Mouse (Mus musculus) B cell, adult 67 days (primary cell): ENCODE results near the gene Trove2. TPM values are rescaled to one million over a fixed set of nuclear protein-coding genes. Genes with fewer than 3 reads are reported as not detected.

Experiments used
- total RNA-seq, 2 experiments: library from RNA; stranded (reverse); gene quantifications; 4 replicates each; pipeline ENCODE4 v1.2.4; 2023

The Trove2 gene
- total RNA-seq: 1 to 10 TPM; 2.4 to 3.2 TPM

DNA sequence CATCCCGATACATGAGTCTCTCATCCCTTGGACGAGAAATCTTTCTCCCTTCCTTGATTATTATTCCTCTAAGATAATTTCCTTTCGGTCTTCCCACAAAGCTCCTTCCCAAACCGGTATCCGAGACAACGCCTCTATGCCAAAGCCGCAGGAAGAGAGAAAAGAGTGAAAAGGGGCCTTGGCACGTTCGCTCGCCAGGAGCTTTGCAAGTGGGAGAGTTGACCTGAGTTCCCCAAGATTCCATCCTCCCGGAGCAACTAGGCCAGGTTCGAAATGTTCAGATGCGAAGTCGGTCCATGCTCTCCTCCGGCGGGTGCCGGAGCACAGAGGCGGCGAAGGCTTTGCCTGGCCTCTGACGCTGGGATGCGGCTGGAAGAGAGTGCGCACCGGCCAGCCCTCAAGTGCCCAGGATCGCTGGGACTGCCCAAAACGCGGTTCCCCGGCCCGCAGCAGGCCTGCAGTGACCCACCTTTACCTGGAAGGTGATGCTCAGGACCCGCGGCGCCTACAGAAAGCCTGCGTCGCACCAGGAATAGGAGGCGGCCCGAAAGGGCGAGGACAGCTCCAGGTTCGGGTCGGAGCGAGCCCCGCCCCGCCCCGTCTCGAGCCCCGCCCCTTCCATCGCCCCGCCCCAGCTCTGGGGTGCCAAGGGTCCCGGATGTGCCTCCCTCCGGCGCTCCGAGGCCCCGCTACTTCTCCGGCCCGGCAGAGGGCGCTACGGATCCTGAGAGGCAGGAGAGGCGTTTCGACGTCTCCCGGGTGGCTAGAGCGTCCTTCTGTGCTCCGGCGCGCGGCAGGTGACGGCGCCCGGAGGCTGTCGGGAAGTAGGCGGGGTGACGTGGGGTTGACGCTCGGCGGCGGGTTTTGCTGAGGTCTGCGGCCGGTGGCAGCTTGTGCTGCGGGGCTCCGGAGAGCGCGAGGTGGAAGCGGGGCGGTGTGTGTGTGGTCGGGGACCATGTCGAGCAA is at the start of gene Trove2, which contains the start of gene Uchl5:
Gene Trove2, minus strand, starts transcription at position 623 of the 966 bp plus-strand sequence.
Gene Uchl5, plus strand, starts transcription at position 827 of the 966 bp plus-strand sequence.

DNA sequence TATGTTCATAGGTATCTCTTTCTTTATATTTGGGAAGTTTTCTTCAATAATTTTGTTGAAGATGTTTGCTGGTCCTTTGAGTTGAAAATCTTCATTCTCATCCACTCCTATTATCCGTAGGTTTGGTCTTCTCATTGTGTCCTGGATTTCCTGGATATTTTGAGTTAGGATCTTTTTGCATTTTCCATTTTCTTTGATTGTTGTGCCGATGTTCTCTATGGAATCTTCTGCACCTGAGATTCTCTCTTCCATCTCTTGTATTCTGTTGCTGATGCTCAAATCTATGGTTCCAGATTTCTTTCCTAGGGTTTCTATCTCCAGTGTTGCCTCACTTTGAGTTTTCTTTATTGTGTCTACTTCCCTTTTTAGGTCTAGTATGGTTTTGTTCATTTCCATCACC is 60.8 kb downstream of the Trove2 start, which contains the start of gene Glrx2:
Gene Glrx2, plus strand, starts transcription at position 301 of the 400 bp plus-strand sequence.

DNA sequence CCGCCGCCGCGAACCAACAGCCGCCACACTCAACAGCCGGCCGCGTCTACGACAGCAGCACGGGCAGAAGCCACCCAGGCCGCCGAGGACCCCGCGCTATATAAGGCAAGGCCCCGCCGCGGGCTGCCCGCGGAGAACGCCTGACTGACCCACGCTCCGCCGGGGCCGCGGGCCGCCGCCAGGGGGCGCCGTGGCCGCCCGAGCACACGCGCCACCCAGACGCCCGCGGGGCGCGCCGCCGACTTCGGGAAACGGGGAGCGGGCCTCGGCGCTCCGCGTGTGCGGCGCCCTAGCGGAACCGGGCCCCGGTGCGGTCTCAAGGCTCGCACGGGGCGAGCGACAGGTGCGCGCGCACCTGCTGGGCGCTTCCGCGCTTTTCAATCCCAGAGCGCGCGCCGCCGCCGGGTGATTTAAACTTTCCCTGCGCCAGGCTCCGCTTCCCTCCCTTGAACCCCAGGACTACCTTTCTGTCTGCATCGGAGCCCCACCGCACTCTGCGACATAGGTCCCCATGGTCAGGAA is 74.1 kb downstream of the Trove2 start, which contains the start of gene Cdc73:
Gene Cdc73, minus strand, starts transcription at position 153 of the 522 bp plus-strand sequence.

Other genes starting within 250 kb of the Trove2 start
- not detected for gene B3galt2, start 136.4 kb downstream of the Trove2 start, total RNA-seq
- gene Cdc73, start 74.2 kb downstream of the Trove2 start, total RNA-seq: 10 to 100 TPM; 93.8 to 95.4 TPM
- gene Glrx2, start 60.7 kb downstream of the Trove2 start, total RNA-seq: 10 to 100 TPM; 27.6 to 44.7 TPM
- 10 to 100 TPM; 30.5 to 30.8 TPM for gene Uchl5, start 204 bp upstream of the Trove2 start, total RNA-seq
- gene Rgs2, start 227.1 kb upstream of the Trove2 start, total RNA-seq: 100 to 1,000 TPM; 420 to 820 TPM